Mouse (Mus musculus) erythroblast, embryonic 14.5 days (primary cell): ENCODE results near the gene Foxq1.

Experiments
- GATA1 ChIP-seq: IDR thresholded peaks from 2 replicates; pipeline ENCODE4 v1.6.1; 2012; ENCODE audit warnings: low read length, inconsistent platforms, mixed read lengths
- TAL1 ChIP-seq: IDR thresholded peaks from 3 replicates; pipeline ENCODE4 v1.6.1; 2012; ENCODE audit warnings: low read length, inconsistent platforms, mixed read lengths

DNA sequence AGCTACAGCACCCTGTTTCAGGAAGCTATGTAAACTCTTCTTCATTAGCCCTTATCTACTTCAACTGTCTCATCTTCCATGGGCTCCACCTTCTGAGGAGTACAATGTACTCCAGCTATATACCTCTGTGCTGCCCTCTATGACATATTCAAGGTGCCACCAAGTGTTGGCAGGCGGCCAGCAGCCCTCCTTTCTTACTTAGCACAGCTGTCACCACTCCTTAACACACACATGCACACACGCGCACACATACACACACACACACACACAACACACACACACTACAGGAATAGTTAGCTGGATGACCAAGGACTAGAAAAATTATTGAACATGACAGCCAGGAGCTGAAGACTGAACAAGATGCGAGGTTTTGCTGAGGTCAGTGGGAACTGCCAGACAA lies 31.0 kb upstream of the Foxq1 start:
- TF ChIP-seq GATA1, result no peak
- TF ChIP-seq TAL1, result no peak
